Mouse (Mus musculus): ENCODE measurements around the gene Scube1.
A peak's percentile ranks its signal among the peaks of the same experiment; 100 is the strongest.

The Scube1 gene

GRCm38 (mm10) chr15:83602372-83603045 lies 122.3 kb downstream of the Scube1 start:
- ATAC-seq (ENCODE audit: insufficient number of reproducible peaks, low FRiP score, low TSS enrichment), result no peak

GRCm38 (mm10) chr15:83601185-83601584 lies 123.6 kb downstream of the Scube1 start:
- ATAC-seq (ENCODE audit: insufficient number of reproducible peaks, low FRiP score, low TSS enrichment), result no peak

- ATAC-seq (ENCODE audit: insufficient number of reproducible peaks, low FRiP score, low TSS enrichment), result no peak
These were observed 128.0 kb downstream of the Scube1 start for GRCm38 (mm10) chr15:83596833-83597232.

DNA sequence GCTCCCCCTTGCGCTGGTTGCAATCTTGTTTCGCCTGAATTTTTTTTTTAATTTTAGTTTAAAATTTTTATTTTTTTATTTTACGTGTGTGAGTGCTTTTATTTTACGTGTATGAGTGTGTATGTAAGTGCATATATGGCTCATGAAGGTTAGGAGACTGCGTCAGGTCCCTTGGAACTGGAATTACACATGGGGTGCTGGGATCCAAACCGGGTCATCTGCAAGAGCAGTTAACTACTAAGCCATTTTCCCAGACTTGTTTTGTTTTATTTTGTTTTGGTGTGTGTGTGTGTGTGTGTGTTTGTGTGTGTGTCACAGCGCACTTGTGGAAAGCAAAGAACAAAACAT lies 129.5 kb downstream of the Scube1 start:
- ATAC-seq (ENCODE audit: insufficient number of reproducible peaks, low FRiP score, low TSS enrichment), result no peak

DNA sequence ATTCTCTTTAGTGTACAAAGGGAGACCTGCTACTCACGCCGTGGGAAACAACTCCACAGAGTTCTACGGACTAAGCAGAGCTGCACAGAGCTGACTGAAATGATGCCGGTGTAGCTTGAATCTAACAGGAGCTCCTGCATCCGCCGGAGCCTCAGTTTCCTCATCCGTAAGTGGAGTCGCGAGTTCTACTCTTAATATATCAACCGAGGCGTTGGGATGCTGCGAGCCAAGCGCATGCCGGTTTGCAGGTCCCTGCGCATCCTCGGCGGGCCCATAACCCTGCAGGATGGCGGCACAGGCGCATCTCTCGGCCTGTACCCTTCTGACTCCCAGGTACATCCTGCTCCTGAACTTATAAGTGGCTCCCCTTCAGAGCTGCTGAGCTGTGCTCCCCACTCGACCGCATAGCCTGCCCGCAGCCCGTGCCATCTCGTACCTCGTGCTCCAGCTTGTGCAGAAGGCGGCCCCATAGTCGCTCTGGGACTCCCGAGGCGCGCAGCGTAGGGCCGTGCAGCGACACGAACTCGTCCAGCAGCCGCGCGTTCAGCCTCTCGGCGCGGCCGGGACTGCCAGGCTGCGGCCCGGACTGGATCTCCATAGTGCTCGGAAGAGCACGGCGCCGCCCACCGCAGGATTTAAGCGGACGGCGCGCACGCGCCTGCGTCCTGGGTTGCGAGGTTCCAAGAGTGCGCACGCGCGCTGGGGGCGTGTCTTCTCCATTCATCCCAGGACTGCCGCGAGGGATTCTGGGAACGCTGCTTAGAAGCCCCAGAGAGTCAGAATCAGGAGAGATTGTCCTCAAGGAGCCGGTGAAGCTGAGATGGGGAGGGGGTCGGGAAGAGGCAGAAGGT lies 130.1 kb downstream of the Scube1 start, which contains the start of gene Ttll12:
Gene Ttll12, minus strand, starts transcription at position 645 of the 851 bp plus-strand sequence.
- ATAC-seq (ENCODE audit: insufficient number of reproducible peaks, low FRiP score, low TSS enrichment), result peak; percentile 90

DNA sequence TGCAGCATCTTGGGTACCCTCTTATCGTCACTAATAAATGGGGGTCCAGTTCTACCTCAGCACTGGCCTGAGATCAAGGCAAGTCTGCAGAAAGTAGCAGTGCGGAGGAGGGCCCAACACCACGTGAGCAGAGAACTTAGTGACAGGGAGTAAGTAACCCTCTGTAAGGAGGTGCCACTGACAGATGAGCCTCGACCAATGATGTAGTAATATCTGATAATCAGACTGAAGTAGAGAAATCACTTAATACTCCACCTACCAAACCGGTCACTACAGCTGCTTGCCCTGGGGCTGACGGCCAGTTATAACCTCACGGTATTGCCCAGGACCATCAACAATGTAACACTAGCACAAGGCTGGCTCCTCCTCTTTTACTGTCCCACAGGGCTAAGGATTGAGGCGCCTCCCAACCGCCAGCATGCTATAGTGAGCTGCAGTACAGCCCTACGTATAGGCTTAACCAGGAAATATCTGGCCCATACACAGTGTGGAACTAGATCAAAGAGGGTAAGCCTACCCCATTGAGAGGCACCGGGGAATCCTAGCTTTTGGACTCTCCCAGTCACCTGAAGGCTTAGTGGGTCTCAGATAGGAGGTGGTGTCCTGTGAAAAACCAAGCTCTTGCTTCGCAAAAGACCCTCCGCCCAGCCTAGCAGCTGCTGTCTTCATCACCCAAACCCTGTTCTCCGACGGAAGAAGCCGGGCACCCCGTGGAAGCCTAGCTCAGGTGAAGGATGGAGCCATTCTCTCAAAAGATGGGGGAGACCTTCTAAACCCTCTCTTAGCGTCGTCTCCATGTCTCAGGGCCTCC lies 130.9 kb downstream of the Scube1 start:
- ATAC-seq (ENCODE audit: insufficient number of reproducible peaks, low FRiP score, low TSS enrichment), result no peak

- ATAC-seq (ENCODE audit: insufficient number of reproducible peaks, low FRiP score, low TSS enrichment), result no peak
These were observed 131.6 kb downstream of the Scube1 start for GRCm38 (mm10) chr15:83593189-83593585.

DNA sequence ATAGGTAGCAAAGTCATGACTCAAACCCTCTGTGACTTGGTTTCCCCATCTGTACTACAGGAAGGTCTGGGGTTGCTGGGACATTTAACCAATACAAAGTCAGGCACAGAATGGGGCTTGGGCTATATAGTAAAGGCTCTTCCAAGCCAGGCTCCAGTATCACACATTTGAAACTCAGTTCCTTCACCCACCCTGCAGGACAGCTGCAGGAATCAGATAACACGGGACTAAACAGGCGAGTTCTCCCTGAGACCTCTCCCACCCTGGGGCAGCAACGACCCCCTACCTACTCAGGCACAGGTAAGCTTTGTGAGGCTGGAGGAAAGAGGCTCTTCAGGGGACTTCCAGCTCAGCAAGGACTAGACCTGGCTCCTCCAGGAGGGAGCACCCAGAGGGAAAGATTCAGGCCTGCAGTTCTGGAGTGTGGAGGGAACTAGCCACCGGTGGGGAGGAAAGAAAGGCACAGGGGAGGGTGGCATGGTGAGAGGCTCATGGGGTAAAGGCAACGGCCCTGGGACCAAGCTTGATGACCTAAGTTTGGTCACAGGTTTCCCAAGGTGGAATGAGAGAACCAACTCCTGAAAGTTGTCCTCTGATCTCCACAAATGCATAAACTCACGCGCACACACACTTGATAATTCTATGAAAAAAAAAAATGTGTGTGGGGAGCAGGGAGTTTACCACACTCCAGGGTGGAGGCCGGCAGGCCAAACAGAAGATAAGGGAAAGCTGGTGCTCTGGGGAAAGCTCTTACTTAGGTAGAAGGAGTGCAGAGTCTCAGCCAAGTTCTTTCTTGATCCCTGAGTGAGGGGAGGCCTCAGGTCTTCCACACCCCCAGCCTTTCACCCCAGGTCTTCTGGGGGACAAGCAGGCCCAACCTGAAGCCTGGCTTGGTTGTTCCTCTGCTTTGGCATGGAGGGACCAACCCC lies 132.3 kb downstream of the Scube1 start:
- ATAC-seq (ENCODE audit: insufficient number of reproducible peaks, low FRiP score, low TSS enrichment), result no peak

GRCm38 (mm10) chr15:83591758-83592157 lies 133.1 kb downstream of the Scube1 start:
- no peak for ATAC-seq (ENCODE audit: insufficient number of reproducible peaks, low FRiP score, low TSS enrichment)

- ATAC-seq (ENCODE audit: insufficient number of reproducible peaks, low FRiP score, low TSS enrichment), result no peak
These were observed 134.0 kb downstream of the Scube1 start for GRCm38 (mm10) chr15:83590841-83591240.

- no peak for ATAC-seq (ENCODE audit: insufficient number of reproducible peaks, low FRiP score, low TSS enrichment)
These were observed 140.0 kb downstream of the Scube1 start for GRCm38 (mm10) chr15:83584741-83585220.

- no peak for ATAC-seq (ENCODE audit: insufficient number of reproducible peaks, low FRiP score, low TSS enrichment)
These were observed 141.2 kb downstream of the Scube1 start for GRCm38 (mm10) chr15:83583419-83584156.

GRCm38 (mm10) chr15:83582931-83583330 lies 141.9 kb downstream of the Scube1 start:
- no peak for ATAC-seq (ENCODE audit: insufficient number of reproducible peaks, low FRiP score, low TSS enrichment)

- ATAC-seq (ENCODE audit: insufficient number of reproducible peaks, low FRiP score, low TSS enrichment), result no peak
These were observed 148.2 kb downstream of the Scube1 start for GRCm38 (mm10) chr15:83576651-83577050.

DNA sequence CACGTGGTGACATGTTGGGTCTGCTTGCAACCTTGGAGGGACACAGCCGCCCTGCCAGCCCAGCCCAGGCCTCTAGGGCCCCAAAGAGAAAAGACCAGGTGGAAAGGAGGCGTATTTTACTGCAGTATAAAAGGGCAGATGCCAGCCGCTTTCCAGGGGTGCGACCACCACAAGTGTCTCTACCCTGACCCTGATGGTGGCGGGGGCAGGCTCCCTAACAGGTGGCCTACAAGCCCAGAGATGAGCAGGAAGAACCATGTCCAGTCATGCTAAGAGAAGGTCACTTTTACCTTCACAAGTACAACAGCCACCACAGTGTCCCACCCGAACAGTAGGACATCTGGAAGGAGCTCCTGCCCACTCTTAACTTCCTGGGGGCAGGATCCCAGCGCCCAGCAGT lies 149.3 kb downstream of the Scube1 start:
- ATAC-seq (ENCODE audit: insufficient number of reproducible peaks, low FRiP score, low TSS enrichment), result no peak

DNA sequence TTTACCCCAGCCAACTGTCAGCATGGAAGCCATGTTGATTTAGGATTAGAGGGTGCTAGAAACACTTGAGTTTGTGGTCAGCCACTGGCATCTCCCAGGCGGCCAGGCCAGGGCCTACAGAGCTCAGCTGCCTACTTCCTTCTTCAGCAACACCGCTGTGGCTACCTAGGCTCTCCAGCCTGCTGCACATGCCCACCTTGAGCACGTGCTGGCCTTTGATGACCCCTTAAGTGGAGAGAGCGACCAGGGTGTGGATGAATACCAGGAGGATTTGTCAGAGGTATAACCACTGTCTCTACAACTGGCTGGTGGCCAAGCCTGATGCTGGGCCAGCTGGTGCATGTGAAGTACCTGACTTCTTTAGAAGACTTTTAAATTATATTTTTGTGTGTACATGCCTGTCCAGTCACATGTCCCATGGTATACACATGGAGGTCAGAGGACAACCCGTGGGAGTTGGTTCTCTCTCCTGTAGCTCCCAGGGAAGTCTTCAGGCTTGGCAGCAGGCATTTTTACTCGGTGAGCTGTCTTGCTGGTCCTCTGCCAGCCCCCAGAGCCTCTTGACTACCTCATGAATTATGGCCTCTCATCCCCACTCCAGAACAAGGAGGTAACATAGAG lies 150.0 kb downstream of the Scube1 start:
- no peak for ATAC-seq (ENCODE audit: insufficient number of reproducible peaks, low FRiP score, low TSS enrichment)

- no peak for ATAC-seq (ENCODE audit: insufficient number of reproducible peaks, low FRiP score, low TSS enrichment)
These were observed 151.2 kb downstream of the Scube1 start for GRCm38 (mm10) chr15:83573606-83574005.

- ATAC-seq (ENCODE audit: insufficient number of reproducible peaks, low FRiP score, low TSS enrichment), result no peak
These were observed 152.7 kb downstream of the Scube1 start for GRCm38 (mm10) chr15:83572132-83572531.

- ATAC-seq (ENCODE audit: insufficient number of reproducible peaks, low FRiP score, low TSS enrichment), result no peak
These were observed 153.2 kb downstream of the Scube1 start for GRCm38 (mm10) chr15:83571636-83572035.
